Mouse (Mus musculus): ENCODE measurements around the gene Sec31a. TPM values are rescaled to one million over a fixed set of nuclear protein-coding genes. Genes with fewer than 3 reads are reported as not detected.
A peak's percentile ranks its signal among the peaks of the same experiment; 100 is the strongest.

The Sec31a gene
- polyA plus RNA-seq, 1 experiment from 2014 or later = 161 TPM

DNA sequence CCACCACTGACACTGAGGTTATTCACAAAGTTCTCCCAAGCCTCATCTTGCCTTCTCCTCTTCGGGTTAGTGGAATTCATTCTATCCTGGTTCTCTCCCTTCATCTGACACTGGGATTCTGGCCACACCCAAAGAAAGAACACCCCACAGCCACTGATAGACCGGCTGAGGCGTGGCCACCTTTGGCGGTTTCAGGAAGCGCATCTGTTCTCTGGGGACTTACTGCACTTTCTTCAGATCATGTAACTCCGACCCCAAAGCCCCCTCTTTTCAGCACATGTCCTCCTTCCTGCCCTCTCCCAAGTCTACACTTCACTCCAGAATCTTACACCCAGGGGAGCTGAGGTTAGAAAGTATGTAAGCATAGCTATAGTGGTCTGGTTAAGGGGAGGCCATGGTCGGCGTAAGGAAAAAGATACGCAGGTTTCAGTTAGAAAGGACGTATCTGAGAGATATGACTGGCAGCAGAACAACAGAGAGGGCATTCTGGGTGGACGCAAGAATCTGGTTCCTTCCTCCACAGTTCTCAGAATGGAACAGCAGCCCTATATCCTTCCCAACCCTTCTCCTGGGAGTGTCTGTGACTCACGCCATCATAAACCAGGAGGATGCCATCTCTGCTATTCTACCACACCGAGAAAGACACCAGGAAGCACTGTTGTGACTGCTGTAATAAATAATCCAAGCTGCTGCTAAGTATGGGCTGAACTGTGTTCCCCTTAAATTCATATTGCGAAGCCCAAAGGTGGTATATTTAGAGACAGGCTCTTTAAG is 82.2 kb downstream of the Sec31a start:
- ATAC-seq (ENCODE audit: low read depth) = no peak
- Histone ChIP-seq H3K36me3 (ENCODE audit: control insufficient read depth, insufficient read depth, low read length) (no peaks in the 10 kb centered on the region), H3K4me1 (replicated peaks; ENCODE audit: control insufficient read depth, insufficient read depth, low read length) (no peaks in the 10 kb centered on the region), H3K9me3 (ENCODE audit: control insufficient read depth, low read length) (no peaks in the 10 kb centered on the region), H3K4me2 (ENCODE audit: low read depth, low read length) (no peak overlapping the region), H3K27me3 (ENCODE audit: control insufficient read depth, insufficient read depth, low read depth, low read length) (no peaks in the 10 kb centered on the region), H3K9ac (ENCODE audit: low read length) (no peak overlapping the region), H3K4me3 (ENCODE audit: low read length) (no peak overlapping the region), H3K27ac (ENCODE audit: low read length) (no peak overlapping the region)
- WGBS = 64% methylated on average over 14 of the region's 14 CpGs

DNA sequence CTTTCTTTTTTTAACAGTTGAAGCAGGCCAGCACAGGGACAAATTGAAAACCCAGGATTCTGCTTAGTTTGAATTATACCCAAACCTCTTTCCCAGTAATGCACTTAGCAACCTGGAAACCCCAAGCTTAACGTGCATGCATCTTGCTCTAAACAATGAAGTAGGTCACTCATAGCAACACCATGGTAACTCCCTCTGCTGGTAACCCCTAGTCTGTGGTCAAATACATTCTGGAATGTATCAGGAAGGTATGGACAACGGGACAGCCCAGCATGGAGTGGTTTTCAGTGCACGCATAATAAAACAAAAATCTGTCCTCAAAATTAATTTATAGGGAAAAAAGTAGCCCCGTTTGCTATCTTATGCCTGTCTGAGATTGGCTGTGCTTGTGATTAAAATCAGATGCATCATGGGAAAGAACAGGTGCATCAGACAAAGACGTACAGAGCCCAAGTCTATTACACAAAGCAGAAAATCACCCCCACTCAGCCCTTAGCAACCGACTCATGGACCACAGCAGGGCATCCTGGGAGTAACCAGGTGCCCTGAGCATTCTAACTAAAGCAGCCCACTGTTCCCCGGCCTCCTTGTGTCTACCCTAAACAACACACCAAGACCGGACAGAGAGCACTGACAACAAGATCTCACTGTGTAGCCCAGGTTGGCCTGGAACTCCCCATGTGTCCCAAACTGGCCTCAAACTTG is 83.6 kb downstream of the Sec31a start:
- WGBS = 71% methylated on average over 8 of the region's 8 CpGs
- ATAC-seq (ENCODE audit: low read depth) = no peak
- H3K27ac ChIP-seq (ENCODE audit: low read length) = no peak overlapping the region

DNA sequence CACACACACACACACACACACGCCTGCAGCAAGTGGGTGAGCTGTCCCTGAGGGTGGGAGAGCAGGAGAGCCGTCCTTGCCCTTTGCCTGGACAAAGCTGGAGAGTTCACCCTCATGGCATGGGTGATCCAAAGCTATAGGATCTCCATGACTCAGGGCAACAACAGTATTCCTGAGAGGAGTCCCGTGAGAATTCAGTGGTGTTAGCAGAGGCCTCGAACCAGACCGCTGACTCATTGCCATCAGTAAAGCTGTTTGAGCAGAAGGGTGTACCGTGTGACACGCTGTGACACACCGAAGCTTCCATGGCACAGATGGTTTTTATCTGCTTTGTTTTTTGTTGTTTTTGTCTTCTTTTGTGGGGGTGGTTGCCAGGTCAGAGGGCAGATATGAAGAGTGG is 84.4 kb downstream of the Sec31a start:
- H3K9me3 ChIP-seq (ENCODE audit: control insufficient read depth, low read length) = no peaks in the 10 kb centered on the region
- no peak overlapping the region for H3K4me3 ChIP-seq (ENCODE audit: low read length)
- H3K4me2 ChIP-seq (ENCODE audit: low read depth, low read length) = no peak overlapping the region
- no peaks in the 10 kb centered on the region for H3K27me3 ChIP-seq (ENCODE audit: control insufficient read depth, insufficient read depth, low read depth, low read length)
- no peaks in the 10 kb centered on the region for H3K4me1 ChIP-seq (replicated peaks; ENCODE audit: control insufficient read depth, insufficient read depth, low read length)
- WGBS = 75% methylated on average over 8 of the region's 8 CpGs
- no peak overlapping the region for H3K27ac ChIP-seq (ENCODE audit: low read length)
- ATAC-seq (ENCODE audit: low read depth) = no peak
- H3K36me3 ChIP-seq (ENCODE audit: control insufficient read depth, insufficient read depth, low read length) = no peaks in the 10 kb centered on the region
- no peak overlapping the region for H3K9ac ChIP-seq (ENCODE audit: low read length)

More for the DNA sequence above, 83.6 kb downstream of the Sec31a start:
- Histone ChIP-seq H3K9ac (ENCODE audit: low read length) (no peak overlapping the region), H3K4me1 (replicated peaks; ENCODE audit: control insufficient read depth, insufficient read depth, low read length) (no peaks in the 10 kb centered on the region), H3K4me3 (ENCODE audit: low read length) (no peak overlapping the region), H3K27me3 (ENCODE audit: control insufficient read depth, insufficient read depth, low read depth, low read length) (no peaks in the 10 kb centered on the region), H3K4me2 (ENCODE audit: low read depth, low read length) (no peak overlapping the region), H3K9me3 (ENCODE audit: control insufficient read depth, low read length) (no peaks in the 10 kb centered on the region), H3K36me3 (ENCODE audit: control insufficient read depth, insufficient read depth, low read length) (no peaks in the 10 kb centered on the region)

DNA sequence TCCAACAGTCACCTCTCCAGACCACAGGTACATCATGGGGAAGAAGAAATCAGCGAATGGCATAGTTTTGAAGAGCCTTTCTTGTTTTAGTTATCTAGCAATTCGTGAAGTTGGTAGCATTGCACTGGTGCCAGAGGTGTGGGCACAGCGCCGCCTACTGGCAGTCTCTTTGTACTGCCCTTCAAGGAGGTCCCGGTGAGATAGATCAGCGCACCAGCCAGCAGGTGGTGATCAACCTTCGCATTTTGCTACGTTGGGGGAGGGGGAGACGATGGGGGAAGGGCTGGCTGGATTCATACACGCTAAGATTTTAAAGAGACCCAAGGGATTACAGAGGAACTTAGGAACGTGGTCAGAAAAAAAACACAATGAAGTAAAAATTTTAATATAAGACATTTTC is 94.0 kb downstream of the Sec31a start:
- 3% methylated on average over 11 of the region's 11 CpGs for WGBS
- Histone ChIP-seq H3K27me3 (ENCODE audit: control insufficient read depth, insufficient read depth, low read depth, low read length) (no peaks in the 10 kb centered on the region), H3K9me3 (ENCODE audit: control insufficient read depth, low read length) (no peaks in the 10 kb centered on the region), H3K27ac (ENCODE audit: low read length) (no peak overlapping the region), H3K36me3 (ENCODE audit: control insufficient read depth, insufficient read depth, low read length) (no peaks in the 10 kb centered on the region), H3K4me1 (replicated peaks; ENCODE audit: control insufficient read depth, insufficient read depth, low read length) (no peaks in the 10 kb centered on the region), H3K4me2 (ENCODE audit: low read depth, low read length) (no peak overlapping the region), H3K9ac (ENCODE audit: low read length) (no peak overlapping the region), H3K4me3 (ENCODE audit: low read length) (no peak overlapping the region)
- peak; percentile 78 for ATAC-seq (ENCODE audit: low read depth)

DNA sequence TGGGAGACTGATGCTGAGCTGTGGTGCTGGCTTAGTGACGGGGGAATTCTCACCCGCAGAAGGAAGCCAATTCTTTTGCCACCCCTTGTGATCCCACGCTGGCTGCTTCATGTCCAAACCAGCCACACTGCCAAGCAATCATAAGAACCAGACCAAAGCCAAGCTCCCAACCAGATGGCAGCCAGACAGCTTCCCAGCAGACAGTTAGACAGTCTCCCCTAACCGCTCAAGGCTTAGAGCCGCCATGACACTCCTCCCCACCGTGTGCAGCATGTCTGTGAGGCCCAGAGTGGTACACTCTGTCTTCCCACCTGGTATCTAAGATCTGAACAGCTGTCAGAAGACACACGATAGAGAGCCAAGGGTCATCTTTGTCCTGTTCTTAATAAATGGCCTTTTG is 98.2 kb downstream of the Sec31a start:
- Histone ChIP-seq H3K9ac (ENCODE audit: low read length) (no peak overlapping the region), H3K4me3 (ENCODE audit: low read length) (no peak overlapping the region), H3K36me3 (ENCODE audit: control insufficient read depth, insufficient read depth, low read length) (no peaks in the 10 kb centered on the region), H3K4me1 (replicated peaks; ENCODE audit: control insufficient read depth, insufficient read depth, low read length) (no peaks in the 10 kb centered on the region), H3K4me2 (ENCODE audit: low read depth, low read length) (no peak overlapping the region), H3K9me3 (ENCODE audit: control insufficient read depth, low read length) (no peaks in the 10 kb centered on the region), H3K27ac (ENCODE audit: low read length) (no peak overlapping the region), H3K27me3 (ENCODE audit: control insufficient read depth, insufficient read depth, low read depth, low read length) (no peaks in the 10 kb centered on the region)
- 42% methylated on average over 7 of the region's 7 CpGs for WGBS
- no peak; the same call in 1 of the 2 replicates for ATAC-seq (ENCODE audit: low read depth)

DNA sequence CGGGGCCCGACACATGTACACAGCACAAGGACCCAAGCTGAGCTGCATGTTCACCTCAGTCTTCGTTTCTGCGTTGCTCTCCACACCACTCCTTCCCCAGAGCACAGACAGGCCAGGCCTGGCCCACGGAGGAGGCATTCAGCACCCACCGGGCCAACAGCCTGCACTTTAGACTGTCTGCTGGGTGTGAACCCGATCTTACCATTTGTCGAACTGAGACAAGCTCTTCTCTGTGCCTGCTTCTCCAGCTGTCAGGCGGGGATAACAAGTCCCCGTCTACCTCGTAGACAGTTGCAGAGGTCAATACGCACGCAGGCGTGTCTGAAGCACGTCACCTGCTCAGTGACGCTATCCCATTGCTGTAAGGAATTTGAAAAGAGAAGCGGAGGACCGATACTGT is 99.0 kb downstream of the Sec31a start:
- peak; percentile 59; the same call in 1 of the 2 replicates for ATAC-seq (ENCODE audit: low read depth)
- 32% methylated on average over 18 of the region's 18 CpGs for WGBS
- Histone ChIP-seq H3K4me3 (ENCODE audit: low read length) (no peak overlapping the region), H3K9ac (ENCODE audit: low read length) (no peak overlapping the region), H3K27ac (ENCODE audit: low read length) (no peak overlapping the region), H3K4me1 (replicated peaks; ENCODE audit: control insufficient read depth, insufficient read depth, low read length) (no peaks in the 10 kb centered on the region), H3K9me3 (ENCODE audit: control insufficient read depth, low read length) (no peaks in the 10 kb centered on the region), H3K36me3 (ENCODE audit: control insufficient read depth, insufficient read depth, low read length) (no peaks in the 10 kb centered on the region), H3K4me2 (ENCODE audit: low read depth, low read length) (no peak overlapping the region), H3K27me3 (ENCODE audit: control insufficient read depth, insufficient read depth, low read depth, low read length) (no peaks in the 10 kb centered on the region)

DNA sequence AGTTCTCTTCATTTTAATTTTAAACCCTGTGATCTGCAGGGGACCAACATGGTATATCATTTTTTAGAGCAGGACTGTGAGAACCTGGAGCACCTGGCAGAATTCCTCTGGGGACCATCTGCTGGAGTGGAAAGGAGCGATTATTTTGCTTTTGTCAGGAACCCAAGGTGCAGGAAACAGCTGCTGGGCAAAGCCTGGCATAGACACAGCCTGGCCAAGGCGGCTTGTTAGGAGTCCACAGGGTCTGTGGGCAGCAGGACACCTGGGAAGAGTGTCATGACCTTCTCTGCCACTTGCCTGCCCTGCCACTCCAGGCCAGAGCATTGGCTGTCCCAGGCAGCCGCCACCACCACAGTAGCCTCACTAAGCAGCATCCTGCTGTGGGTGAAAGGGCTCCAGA is 100.4 kb downstream of the Sec31a start:
- no peaks in the 10 kb centered on the region for H3K9me3 ChIP-seq (ENCODE audit: control insufficient read depth, low read length)
- no peaks in the 10 kb centered on the region for H3K36me3 ChIP-seq (ENCODE audit: control insufficient read depth, insufficient read depth, low read length)
- no peak overlapping the region for H3K9ac ChIP-seq (ENCODE audit: low read length)
- no peak overlapping the region for H3K4me2 ChIP-seq (ENCODE audit: low read depth, low read length)
- H3K27ac ChIP-seq (ENCODE audit: low read length) = no peak overlapping the region
- H3K27me3 ChIP-seq (ENCODE audit: control insufficient read depth, insufficient read depth, low read depth, low read length) = no peaks in the 10 kb centered on the region
- H3K4me1 ChIP-seq (replicated peaks; ENCODE audit: control insufficient read depth, insufficient read depth, low read length) = no peaks in the 10 kb centered on the region
- ATAC-seq (ENCODE audit: low read depth) = no peak
- 62% methylated on average over 3 of the region's 3 CpGs for WGBS
- no peak overlapping the region for H3K4me3 ChIP-seq (ENCODE audit: low read length)

DNA sequence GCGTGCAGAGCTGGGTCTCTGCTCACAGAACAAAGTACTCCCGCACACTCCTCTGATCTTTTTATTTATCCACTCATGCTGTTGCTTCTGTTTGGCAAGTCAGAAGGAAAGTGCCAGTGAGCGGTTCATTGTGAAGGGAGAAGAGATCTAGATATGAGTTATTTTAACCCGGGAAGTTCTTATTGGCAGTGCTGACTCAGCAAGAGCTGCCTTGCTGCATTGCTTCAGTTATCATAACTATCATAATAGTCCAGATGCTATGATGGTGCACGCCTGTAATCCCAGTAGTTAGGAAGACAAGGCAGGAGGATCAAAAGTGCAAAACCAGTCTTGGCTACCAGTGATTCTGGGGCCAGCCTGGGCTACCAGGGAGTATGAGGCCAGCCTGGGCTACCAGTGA is 103.6 kb downstream of the Sec31a start:
- 61% methylated on average over 5 of the region's 5 CpGs for WGBS
- H3K27me3 ChIP-seq (ENCODE audit: control insufficient read depth, insufficient read depth, low read depth, low read length) = no peaks in the 10 kb centered on the region
- H3K27ac ChIP-seq (ENCODE audit: low read length) = no peak overlapping the region

More for the DNA sequence above, 103.6 kb downstream of the Sec31a start:
- no peak overlapping the region for H3K9ac ChIP-seq (ENCODE audit: low read length)
- H3K4me1 ChIP-seq (replicated peaks; ENCODE audit: control insufficient read depth, insufficient read depth, low read length) = no peaks in the 10 kb centered on the region
- no peak overlapping the region for H3K4me2 ChIP-seq (ENCODE audit: low read depth, low read length)
- H3K4me3 ChIP-seq (ENCODE audit: low read length) = no peak overlapping the region
- no peaks in the 10 kb centered on the region for H3K9me3 ChIP-seq (ENCODE audit: control insufficient read depth, low read length)
- ATAC-seq (ENCODE audit: low read depth) = no peak
- H3K36me3 ChIP-seq (ENCODE audit: control insufficient read depth, insufficient read depth, low read length) = no peaks in the 10 kb centered on the region

Data from lung, embryonic 16.5 days (tissue).